Mouse (Mus musculus): Measurements from ENCODE around the gene Man2a2. TPM values are rescaled to one million over a fixed set of nuclear protein-coding genes. Genes with fewer than 3 reads are reported as not detected.
"Not testable (repeated sequence)": the region's sequence is repeated elsewhere in the genome, so short reads cannot be mapped to it uniquely, and the experiment has no call there.

The Man2a2 gene
- polyA plus RNA-seq, 1 experiment from 2014 or later: 24.0 TPM

DNA sequence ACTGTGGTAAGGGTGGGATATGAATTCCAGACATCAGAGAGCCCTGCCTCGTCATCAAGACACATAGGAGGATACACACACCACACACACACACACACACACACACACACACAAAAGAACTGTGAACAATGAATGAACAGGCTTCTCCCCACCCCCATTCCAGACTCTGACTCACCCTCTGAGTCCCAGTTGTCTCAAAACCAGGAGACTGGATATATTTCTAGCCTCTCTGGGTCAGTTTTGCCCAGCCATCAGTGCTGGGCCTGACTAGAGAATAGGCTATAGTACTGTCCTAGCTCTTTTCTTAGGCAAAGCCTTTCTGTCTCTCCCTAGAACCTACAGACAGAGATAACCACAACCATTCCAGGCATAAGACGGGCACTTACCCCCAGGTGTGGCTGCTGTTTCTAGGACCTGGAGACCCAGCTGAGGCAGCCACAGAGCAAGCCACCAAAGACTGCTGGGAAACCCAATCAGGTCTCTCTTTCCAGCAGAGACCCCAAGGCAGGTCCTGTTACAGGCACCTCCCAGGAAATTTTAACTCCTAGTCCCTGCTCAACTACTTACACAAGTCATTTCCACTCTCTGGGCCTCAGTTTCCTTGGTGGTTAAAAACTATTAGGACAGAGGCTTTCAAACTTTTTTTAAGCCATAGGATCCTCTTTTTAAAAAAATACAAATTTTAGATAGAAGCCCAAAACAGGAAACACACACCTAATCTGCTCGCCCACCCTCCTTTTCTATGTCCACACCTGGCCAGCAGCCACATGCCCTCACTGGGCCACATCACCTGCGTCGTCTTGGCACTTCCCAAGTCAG, 30.1 kb upstream of the Man2a2 start:
- H3K27ac ChIP-seq (ENCODE audit: low read length): no peak overlapping the region
- peak overlapping the region; percentile 93 for H3K4me2 ChIP-seq (ENCODE audit: low read length)
- no peaks in the 10 kb centered on the region for H3K9me3 ChIP-seq (ENCODE audit: control insufficient read depth, low read length)
- no peaks in the 10 kb centered on the region for H3K27me3 ChIP-seq (replicated peaks; ENCODE audit: control insufficient read depth, insufficient read depth, low read length)
- H3K4me3 ChIP-seq (replicated peaks; ENCODE audit: low read length): peak overlapping the region; percentile 85
- peak overlapping the region; percentile 88 for H3K9ac ChIP-seq (replicated peaks; ENCODE audit: low read depth, low read length)
- peaks cover 6% of the 10 kb centered on the region for H3K36me3 ChIP-seq (ENCODE audit: control insufficient read depth, insufficient read depth)
- ATAC-seq: no peak
- H3K4me1 ChIP-seq (replicated peaks; ENCODE audit: control insufficient read depth, insufficient read depth, low read length): peaks cover 32% of the 10 kb centered on the region
- 25% methylated on average over 5 of the region's 5 CpGs for WGBS

DNA sequence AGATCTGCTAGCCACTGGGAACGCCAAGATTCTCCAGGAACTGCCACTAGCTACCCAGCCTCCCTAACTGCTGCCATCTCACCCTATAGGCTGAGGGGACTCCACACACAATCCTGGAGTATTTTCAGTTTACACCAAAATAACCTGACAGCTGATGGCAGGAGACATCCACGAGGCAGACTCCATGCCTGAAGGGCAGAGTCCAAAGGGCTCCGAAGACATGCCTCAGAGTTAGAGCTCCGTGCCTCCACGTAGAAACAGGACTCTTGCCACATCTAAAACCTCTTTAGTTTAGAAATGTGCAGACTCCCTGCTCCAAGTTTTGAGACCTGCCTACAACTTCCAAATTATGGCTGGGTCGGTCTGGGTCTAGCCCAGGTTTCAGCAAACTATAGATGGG, 29.4 kb upstream of the Man2a2 start:
- peak overlapping the region; percentile 7 for H3K9ac ChIP-seq (replicated peaks; ENCODE audit: low read depth, low read length)
- H3K27me3 ChIP-seq (replicated peaks; ENCODE audit: control insufficient read depth, insufficient read depth, low read length): no peaks in the 10 kb centered on the region
- no peak overlapping the region for H3K27ac ChIP-seq (ENCODE audit: low read length)
- no peaks in the 10 kb centered on the region for H3K9me3 ChIP-seq (ENCODE audit: control insufficient read depth, low read length)
- H3K4me1 ChIP-seq (replicated peaks; ENCODE audit: control insufficient read depth, insufficient read depth, low read length): peaks cover 32% of the 10 kb centered on the region
- no peak overlapping the region for H3K4me3 ChIP-seq (replicated peaks; ENCODE audit: low read length)
- 73% methylated on average over 6 of the region's 6 CpGs for WGBS
- peak overlapping the region; percentile 93; the same call in 1 of the 2 replicates for H3K4me2 ChIP-seq (ENCODE audit: low read length)
- H3K36me3 ChIP-seq (ENCODE audit: control insufficient read depth, insufficient read depth): peaks cover 6% of the 10 kb centered on the region
- no peak for ATAC-seq

DNA sequence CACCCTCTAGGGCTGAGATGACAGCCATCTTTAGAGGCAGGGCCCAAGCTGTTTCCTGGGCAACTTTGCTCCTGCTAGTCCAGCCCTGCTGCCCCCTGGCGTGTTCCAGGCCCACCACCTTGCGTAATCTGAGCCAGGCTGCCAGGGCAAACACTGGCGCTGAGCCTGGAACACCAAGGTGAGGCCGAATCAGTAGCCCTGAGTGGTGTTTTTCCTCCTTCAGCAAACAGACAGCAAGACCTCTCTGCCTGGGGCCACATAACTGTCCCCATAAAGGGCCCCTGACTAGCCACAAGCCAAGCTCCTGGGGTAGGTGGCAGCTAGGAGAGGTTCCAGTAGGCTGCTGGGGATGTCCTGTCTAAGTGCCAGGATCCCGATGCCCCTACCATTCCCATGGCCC, 28.9 kb upstream of the Man2a2 start:
- Histone ChIP-seq H3K4me2 (ENCODE audit: low read length) (peak overlapping the region; percentile 11; the same call in 1 of the 2 replicates), H3K27me3 (replicated peaks; ENCODE audit: control insufficient read depth, insufficient read depth, low read length) (no peaks in the 10 kb centered on the region), H3K4me3 (replicated peaks; ENCODE audit: low read length) (no peak overlapping the region), H3K9ac (replicated peaks; ENCODE audit: low read depth, low read length) (peak overlapping the region; percentile 7), H3K9me3 (ENCODE audit: control insufficient read depth, low read length) (no peaks in the 10 kb centered on the region), H3K36me3 (ENCODE audit: control insufficient read depth, insufficient read depth) (peaks cover 6% of the 10 kb centered on the region), H3K27ac (ENCODE audit: low read length) (no peak overlapping the region), H3K4me1 (replicated peaks; ENCODE audit: control insufficient read depth, insufficient read depth, low read length) (peaks cover 32% of the 10 kb centered on the region)
- 43% methylated on average over 5 of the region's 5 CpGs for WGBS
- no peak for ATAC-seq

DNA sequence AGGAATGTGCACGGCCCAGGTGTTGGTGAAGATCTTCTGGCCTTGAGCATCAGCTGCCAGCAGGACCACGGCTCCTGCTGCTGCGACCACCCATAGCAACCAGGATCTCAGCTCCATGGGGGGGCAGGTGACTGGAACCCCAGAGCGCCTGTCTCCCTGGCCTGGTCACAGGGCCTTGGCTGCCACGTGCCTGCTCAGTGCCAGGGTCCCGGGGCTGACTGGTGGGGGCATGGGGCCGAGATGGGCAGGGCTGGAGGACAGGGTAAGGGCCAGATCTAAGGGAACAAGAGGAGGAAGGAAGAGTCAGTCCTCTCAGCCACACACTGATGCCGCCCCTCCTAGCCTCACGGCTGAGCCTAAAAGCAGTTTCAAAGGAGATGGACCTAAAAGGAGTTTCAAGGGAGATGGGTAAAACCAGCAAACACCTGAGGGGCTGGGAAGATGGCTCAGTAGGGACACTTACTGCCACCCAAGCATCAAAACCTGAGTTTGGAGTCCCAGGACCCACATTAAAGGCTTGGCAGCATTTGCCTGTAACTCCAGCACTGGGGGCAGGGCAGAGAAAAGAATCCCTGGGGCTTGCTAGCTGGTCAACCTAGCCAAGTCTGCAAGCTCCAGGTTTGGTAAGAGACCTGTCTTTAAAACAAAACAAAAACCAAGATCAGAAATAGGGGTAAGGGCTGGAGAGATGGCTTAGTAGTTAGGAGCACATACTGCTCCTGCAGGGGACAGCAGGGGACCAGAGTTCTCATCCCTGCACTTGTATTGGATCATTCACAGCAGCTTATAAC, 27.7 kb upstream of the Man2a2 start:
- 70% methylated on average over 9 of the region's 9 CpGs for WGBS
- no peaks in the 10 kb centered on the region for H3K9me3 ChIP-seq (ENCODE audit: control insufficient read depth, low read length)
- no peak overlapping the region for H3K4me3 ChIP-seq (replicated peaks; ENCODE audit: low read length)
- peaks cover 30% of the 10 kb centered on the region for H3K4me1 ChIP-seq (replicated peaks; ENCODE audit: control insufficient read depth, insufficient read depth, low read length)
- no peaks in the 10 kb centered on the region for H3K27me3 ChIP-seq (replicated peaks; ENCODE audit: control insufficient read depth, insufficient read depth, low read length)
- H3K27ac ChIP-seq (ENCODE audit: low read length): no peak overlapping the region
- no peak overlapping the region for H3K4me2 ChIP-seq (ENCODE audit: low read length)
- H3K36me3 ChIP-seq (ENCODE audit: control insufficient read depth, insufficient read depth): peaks cover 6% of the 10 kb centered on the region
- ATAC-seq: no peak
- no peak overlapping the region for H3K9ac ChIP-seq (replicated peaks; ENCODE audit: low read depth, low read length)

DNA sequence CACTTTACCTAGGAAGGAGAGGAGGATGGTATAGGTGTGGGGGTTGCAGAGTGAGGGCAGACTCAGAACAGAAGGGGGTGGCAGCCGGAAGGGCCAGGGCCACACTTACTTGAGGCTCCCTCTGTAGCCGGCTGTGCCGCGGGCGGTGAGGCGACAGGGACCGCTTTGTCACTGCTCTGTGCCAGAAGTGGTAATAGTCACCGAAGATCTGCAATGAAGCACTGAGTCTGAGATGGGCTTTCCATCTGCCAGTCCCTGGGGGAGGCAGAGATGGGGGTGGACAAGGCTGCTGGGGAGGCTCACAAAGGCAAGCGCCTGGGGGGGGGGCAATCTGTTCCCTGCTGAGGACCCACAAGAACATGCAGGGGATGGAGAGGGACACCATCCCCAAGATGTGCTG, 26.8 kb upstream of the Man2a2 start:
- H3K4me3 ChIP-seq (replicated peaks; ENCODE audit: low read length): no peak overlapping the region
- no peaks in the 10 kb centered on the region for H3K9me3 ChIP-seq (ENCODE audit: control insufficient read depth, low read length)
- no peak overlapping the region for H3K4me2 ChIP-seq (ENCODE audit: low read length)
- H3K27me3 ChIP-seq (replicated peaks; ENCODE audit: control insufficient read depth, insufficient read depth, low read length): no peaks in the 10 kb centered on the region
- no peak overlapping the region for H3K27ac ChIP-seq (ENCODE audit: low read length)
- H3K36me3 ChIP-seq (ENCODE audit: control insufficient read depth, insufficient read depth): peaks cover 14% of the 10 kb centered on the region
- H3K9ac ChIP-seq (replicated peaks; ENCODE audit: low read depth, low read length): no peak overlapping the region
- no peak for ATAC-seq
- 88% methylated on average over 9 of the region's 9 CpGs for WGBS
- H3K4me1 ChIP-seq (replicated peaks; ENCODE audit: control insufficient read depth, insufficient read depth, low read length): peaks cover 24% of the 10 kb centered on the region

DNA sequence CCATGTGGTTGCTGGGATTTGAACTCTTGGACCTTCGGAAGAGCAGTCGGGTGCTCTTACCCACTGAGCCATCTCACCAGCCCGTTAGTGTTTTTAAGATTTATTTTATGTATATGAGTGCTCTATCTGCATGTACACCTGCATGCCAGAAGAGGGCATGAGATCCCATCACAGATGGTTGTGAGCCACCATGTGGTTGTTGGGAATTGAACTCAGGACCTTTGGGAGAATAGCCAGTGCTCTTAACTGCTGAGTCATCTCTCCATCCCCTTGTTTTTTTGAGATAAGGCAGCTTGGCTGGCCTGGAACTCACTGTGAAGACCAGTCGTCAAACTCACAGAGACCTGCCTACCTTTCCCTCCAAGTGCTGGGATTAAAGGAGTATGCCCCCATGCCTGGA, 25.3 kb upstream of the Man2a2 start:
- WGBS: 86% methylated on average over 4 of the region's 4 CpGs
- ATAC-seq; H3K4me2 ChIP-seq (ENCODE audit: low read length); H3K4me3 ChIP-seq (replicated peaks; ENCODE audit: low read length); H3K27me3 ChIP-seq (replicated peaks; ENCODE audit: control insufficient read depth, insufficient read depth, low read length); H3K9ac ChIP-seq (replicated peaks; ENCODE audit: low read depth, low read length); H3K9me3 ChIP-seq (ENCODE audit: control insufficient read depth, low read length); H3K27ac ChIP-seq (ENCODE audit: low read length): not testable (repeated sequence)
- Histone ChIP-seq H3K36me3 (ENCODE audit: control insufficient read depth, insufficient read depth) (peaks cover 23% of the 10 kb centered on the region), H3K4me1 (replicated peaks; ENCODE audit: control insufficient read depth, insufficient read depth, low read length) (peaks cover 20% of the 10 kb centered on the region)

DNA sequence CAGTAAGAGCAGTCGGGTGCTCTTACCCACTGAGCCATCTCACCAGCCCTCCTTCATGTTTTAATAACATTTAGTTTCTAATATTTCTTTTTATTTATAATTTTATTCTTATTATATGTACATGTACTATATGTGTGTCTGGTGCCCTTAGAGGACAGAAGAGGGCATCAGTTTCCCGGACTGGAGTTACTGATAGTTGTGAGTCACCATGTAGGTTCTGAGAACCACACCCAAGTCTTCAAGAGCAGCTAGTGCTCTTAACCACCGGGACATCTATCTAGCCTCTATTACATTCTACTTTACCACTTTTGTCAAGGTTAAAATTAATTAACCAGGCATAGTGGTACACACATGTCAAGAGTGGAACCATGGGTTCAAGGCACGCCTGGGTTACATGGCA, 23.4 kb upstream of the Man2a2 start:
- H3K27ac ChIP-seq (ENCODE audit: low read length): no peak overlapping the region
- H3K4me2 ChIP-seq (ENCODE audit: low read length): no peak overlapping the region
- H3K27me3 ChIP-seq (replicated peaks; ENCODE audit: control insufficient read depth, insufficient read depth, low read length): no peaks in the 10 kb centered on the region
- peaks cover 23% of the 10 kb centered on the region for H3K36me3 ChIP-seq (ENCODE audit: control insufficient read depth, insufficient read depth)
- WGBS: 97% methylated on average over 4 of the region's 4 CpGs
- peaks cover 2% of the 10 kb centered on the region; the same call in 1 of the 2 replicates for H3K4me1 ChIP-seq (replicated peaks; ENCODE audit: control insufficient read depth, insufficient read depth, low read length)
- ATAC-seq: no peak
- H3K4me3 ChIP-seq (replicated peaks; ENCODE audit: low read length): no peak overlapping the region
- no peak overlapping the region for H3K9ac ChIP-seq (replicated peaks; ENCODE audit: low read depth, low read length)
- no peaks in the 10 kb centered on the region for H3K9me3 ChIP-seq (ENCODE audit: control insufficient read depth, low read length)

DNA sequence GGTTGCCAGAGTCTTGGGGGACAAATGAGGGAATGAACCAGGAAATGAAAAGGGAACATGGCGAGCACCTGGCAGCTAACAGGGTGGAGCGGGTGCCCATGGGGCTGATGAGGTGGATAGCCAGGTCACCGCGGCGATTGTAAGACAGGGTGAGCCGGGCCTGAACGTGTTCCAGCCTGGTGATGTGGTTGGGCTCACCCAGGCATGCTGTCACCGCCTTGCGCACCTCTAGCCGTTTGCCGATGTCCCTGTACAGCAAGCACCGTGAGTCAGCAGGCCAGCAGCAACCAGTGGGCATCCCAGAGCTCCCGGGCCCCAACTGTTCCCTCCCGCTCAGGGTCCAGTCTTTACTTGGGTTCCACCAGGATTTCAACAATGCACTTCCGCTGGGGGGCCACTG, 20.9 kb upstream of the Man2a2 start:
- Histone ChIP-seq H3K27ac (ENCODE audit: low read length) (no peak overlapping the region), H3K4me1 (replicated peaks; ENCODE audit: control insufficient read depth, insufficient read depth, low read length) (no peaks in the 10 kb centered on the region), H3K4me3 (replicated peaks; ENCODE audit: low read length) (no peak overlapping the region), H3K36me3 (ENCODE audit: control insufficient read depth, insufficient read depth) (peaks cover 23% of the 10 kb centered on the region), H3K9ac (replicated peaks; ENCODE audit: low read depth, low read length) (no peak overlapping the region), H3K4me2 (ENCODE audit: low read length) (no peak overlapping the region), H3K9me3 (ENCODE audit: control insufficient read depth, low read length) (no peaks in the 10 kb centered on the region), H3K27me3 (replicated peaks; ENCODE audit: control insufficient read depth, insufficient read depth, low read length) (no peaks in the 10 kb centered on the region)
- no peak for ATAC-seq
- 93% methylated on average over 15 of the region's 15 CpGs for WGBS
